ENCODE assay signal across 28 mouse cellular contexts in the genomic region with DNA sequence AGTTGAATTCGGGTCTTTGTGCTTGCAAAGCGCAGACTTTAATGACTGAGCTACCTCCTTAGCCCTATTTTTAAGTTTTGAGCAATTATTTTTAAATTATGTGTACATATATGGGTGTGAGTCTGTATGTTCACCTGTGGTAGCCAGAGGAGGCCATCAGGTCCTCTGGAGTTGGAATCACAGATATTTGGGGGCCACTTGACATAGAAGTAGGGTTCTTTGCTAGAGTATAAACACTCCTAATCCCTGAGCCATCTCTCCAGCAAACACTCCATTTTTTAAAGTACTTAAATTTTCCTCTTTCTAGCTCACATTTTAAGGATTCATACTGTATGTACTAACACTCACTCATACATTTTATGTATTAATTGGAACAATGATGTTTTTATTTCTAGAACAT. TPM values are rescaled to one million over a fixed set of nuclear protein-coding genes. Genes with fewer than 3 reads are reported as not detected.
"Had no signal": no experiment of that assay in that cellular context is flagged by ENCODE, and none has a peak within 500 bp of the region (broad histone marks: within the 10 kb centered on the region; RNA-seq: fewer than 3 reads in every experiment).

No protein-coding gene starts in this region.

- H3K36me3 ChIP-seq: hindbrain, embryonic 10.5 days; hindbrain, embryonic 12.5 days; intestine, embryonic 15.5 days; limb, embryonic 10.5 days; limb, embryonic 12.5 days had no signal

- H3K9me3 ChIP-seq: heart, embryonic 13.5 days; heart, embryonic 15.5 days; hindbrain, embryonic 10.5 days; hindbrain, embryonic 12.5 days; intestine, embryonic 15.5 days; limb, embryonic 10.5 days; limb, embryonic 12.5 days had no signal

- H3K4me3 ChIP-seq: gastrocnemius, adult 2 months; heart, adult 2 months; heart, embryonic 13.5 days; heart, embryonic 15.5 days; hindbrain, embryonic 10.5 days; hindbrain, embryonic 12.5 days; intestine, embryonic 15.5 days; layer of hippocampus, adult 2 months; left cerebral cortex, adult 2 months; limb, embryonic 10.5 days; limb, embryonic 12.5 days had no signal

- DNase-seq: gastrocnemius, adult 2 months; gastrocnemius, postnatal 10 days; gastrocnemius, postnatal 25 days; heart, adult 2 months; heart, postnatal 14 days; heart, postnatal 36 days; kidney, adult 18-20 months; kidney, adult 8-10 months; kidney, postnatal 10 days; kidney, postnatal 25 days; kidney, postnatal 4 days had no signal

- H3K27ac ChIP-seq: gastrocnemius, adult 2 months; heart, adult 2 months; heart, embryonic 13.5 days; heart, embryonic 15.5 days; hindbrain, embryonic 10.5 days; hindbrain, embryonic 12.5 days; hindbrain, embryonic 14.5 days; intestine, embryonic 15.5 days; left cerebral cortex, adult 2 months; limb, embryonic 10.5 days; limb, embryonic 12.5 days had no signal

- H3K9ac ChIP-seq: heart, embryonic 13.5 days; heart, embryonic 15.5 days; hindbrain, embryonic 12.5 days; hindbrain, embryonic 14.5 days; intestine, embryonic 15.5 days; limb, embryonic 12.5 days had no signal

- H3K4me1 ChIP-seq: hindbrain, embryonic 10.5 days; hindbrain, embryonic 12.5 days; intestine, embryonic 15.5 days; limb, embryonic 10.5 days; limb, embryonic 12.5 days had no signal

- H3K27me3 ChIP-seq: heart, embryonic 13.5 days; heart, embryonic 15.5 days; hindbrain, embryonic 12.5 days; intestine, embryonic 15.5 days; limb, embryonic 12.5 days had no signal

- H3K4me2 ChIP-seq: heart, embryonic 11.5 days; heart, embryonic 13.5 days; heart, embryonic 15.5 days; hindbrain, embryonic 12.5 days; hindbrain, embryonic 14.5 days; intestine, embryonic 15.5 days; limb, embryonic 12.5 days had no signal

- ATAC-seq: forebrain, embryonic 16.5 days; hindbrain, embryonic 16.5 days; inflammation-experienced regulatory T-cells, adult 6 months; intestine, embryonic 15.5 days; intestine, postnatal 0 days had no signal

RNA-seq across cellular contexts. Expression of gene Serpinb9b, which starts 52.9 kb away (rescaled TPM):
- polyA plus RNA-seq: kidney, embryonic 14.5 days; kidney, embryonic 16.5 days; limb, embryonic 10.5 days; limb, embryonic 12.5 days had no signal
